Mouse (Mus musculus): ENCODE measurements at regions not wholly inside any gene's neighbourhood (a gene's known extent, or its start where the extent isn't known, plus 50 kb on each side); places are given as distances from the start of the nearest gene placed in this dataset.

DNA sequence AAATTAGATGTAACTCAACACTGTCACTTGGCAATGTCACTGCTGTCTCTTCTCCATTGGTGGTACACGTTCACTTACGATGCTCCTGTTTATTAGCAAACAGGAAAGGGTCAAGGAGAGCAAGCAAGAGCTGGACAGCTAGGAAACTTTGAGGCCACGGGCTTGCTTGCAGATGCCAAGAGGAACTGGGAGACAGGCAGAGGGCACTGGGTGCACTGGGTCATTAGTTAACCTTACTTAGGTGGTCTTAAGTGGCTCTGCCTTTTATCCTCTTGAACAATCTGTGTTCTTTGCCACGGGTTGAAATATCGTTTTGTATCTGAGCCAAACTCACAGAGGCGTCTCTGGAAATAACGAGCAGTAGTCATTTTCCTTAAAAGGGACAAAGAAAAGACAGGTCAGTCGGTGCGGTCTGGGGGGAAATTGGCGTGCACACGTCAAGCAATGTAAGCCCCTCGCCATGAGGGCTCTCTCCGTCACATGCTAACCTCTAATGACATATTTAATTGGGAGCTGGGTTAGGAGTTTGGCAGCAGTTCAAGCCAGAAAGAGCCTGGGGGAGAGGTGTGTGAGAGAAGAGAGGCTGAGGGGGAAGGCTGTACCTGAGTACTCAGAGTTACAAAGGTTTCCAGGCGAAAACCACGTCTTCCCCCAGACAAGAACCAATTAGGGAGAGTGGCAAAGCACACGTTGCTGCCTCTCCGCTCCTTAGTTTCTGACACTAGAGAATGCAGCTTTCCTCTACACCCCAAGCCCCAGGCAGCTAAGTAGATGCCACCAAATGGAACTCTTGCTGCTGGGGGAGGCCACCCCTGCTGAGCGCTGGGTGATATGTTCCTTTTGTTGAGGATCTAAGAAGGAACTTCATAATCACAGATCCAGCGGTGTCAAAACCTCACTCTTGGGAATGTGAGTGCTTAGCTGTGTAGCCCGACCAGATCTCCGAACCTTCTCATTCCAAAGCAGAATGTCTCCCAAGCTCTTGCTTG lies 140.0 kb upstream of the Tut7 start:
- DNase-seq (ENCODE audit: low read depth, low spot score), result no peak

DNA sequence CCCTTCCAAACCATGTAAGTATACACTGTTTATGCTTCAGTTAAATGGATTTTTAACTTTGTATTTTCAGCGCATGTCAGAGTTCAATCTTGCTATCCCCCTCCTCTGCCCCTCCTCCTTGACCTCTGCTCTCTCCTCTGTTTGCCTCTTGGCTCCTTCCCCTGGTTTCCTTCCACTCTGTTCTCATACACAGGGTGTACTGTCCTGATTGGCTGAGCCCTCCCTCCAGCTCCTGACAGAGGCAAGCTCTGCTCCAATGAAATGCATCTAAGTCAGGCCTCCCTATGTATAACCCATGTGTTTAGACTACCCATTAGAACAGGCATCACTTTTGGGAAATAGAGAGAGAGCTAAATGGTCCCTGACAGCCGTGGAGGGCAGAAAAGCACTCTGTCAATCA lies 133.5 kb upstream of the Tut7 start:
- DNase-seq (ENCODE audit: low read depth, low spot score), result no peak

DNA sequence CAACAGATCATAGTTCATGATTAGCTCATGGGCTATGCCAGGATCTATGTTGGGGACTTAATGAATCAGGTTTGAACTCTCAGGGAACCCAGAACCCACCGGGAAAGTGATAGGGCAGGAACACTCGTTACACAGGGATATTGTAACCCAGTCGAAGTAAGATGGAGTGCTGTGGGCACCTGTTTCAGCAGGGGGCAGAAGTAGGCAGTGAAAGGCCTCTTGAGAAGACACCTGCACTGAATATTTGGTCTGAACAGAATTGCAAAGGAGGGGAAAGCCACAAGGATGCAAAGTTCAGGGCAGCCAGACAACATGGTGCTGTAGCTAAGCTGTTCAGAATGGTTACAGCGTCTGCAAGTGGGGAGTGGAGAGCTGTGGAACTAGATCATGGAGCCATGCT lies 129.9 kb upstream of the Tut7 start:
- DNase-seq (ENCODE audit: low read depth, low spot score), result no peak

DNA sequence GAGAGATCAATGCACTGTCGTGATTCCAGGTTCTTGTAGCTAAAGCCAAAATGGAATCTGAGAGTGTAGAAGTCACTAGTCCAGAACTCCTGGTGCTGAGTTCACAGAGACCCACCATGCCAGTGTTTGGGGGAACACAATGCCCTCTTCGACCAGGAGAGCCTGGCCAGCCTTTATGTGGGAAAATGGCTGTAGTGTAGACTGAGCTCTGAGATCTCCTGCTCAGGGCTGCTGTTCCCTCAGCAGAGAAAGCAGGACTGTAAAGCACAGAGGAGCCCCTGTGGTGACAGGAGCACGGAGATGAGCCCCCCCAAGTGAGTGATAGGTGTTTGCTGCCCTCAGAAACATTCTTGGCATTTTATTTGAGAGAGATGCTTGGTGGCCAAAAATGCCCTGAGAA lies 129.2 kb upstream of the Tut7 start:
- DNase-seq (ENCODE audit: low read depth, low spot score), result no peak

DNA sequence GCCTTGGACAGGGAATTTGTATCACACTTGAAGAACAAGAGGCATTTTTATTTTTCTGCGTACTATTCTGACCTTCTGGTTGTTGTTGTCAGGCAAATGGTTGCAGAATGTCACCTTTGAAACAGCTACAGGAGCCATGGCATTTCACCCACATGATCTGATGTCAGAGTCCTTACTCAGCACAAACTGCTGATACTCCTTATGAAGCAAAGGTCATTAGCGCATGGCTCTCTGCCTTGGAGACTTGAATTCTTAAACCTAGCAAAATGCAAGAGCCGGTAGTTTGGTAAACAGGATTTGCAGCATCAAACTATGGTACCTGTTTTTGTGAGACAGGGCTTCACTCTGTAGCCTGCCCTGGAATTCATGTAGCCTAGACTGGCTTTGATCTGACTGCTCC lies 127.3 kb upstream of the Tut7 start:
- no peak for DNase-seq (ENCODE audit: low read depth, low spot score)

DNA sequence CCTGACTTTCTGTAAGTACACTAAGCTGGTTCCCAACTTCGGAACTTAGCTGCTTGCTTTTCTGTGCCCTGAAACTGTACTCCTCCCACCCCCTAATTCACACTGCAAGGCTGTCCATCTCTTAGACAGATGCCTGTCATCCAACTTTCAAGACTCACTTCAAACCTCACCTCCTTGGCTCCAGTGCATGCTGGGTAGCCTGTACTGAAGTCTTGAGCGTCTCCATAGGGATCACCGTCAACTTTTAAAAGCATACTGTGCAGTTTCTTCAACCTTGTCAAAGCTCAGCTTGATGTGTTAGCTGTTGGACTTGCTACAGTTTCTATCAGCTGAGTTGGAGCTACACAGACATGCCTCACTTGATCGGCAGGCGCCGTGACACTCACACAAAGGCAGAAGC lies 126.5 kb upstream of the Tut7 start:
- no peak for DNase-seq (ENCODE audit: low read depth, low spot score)

DNA sequence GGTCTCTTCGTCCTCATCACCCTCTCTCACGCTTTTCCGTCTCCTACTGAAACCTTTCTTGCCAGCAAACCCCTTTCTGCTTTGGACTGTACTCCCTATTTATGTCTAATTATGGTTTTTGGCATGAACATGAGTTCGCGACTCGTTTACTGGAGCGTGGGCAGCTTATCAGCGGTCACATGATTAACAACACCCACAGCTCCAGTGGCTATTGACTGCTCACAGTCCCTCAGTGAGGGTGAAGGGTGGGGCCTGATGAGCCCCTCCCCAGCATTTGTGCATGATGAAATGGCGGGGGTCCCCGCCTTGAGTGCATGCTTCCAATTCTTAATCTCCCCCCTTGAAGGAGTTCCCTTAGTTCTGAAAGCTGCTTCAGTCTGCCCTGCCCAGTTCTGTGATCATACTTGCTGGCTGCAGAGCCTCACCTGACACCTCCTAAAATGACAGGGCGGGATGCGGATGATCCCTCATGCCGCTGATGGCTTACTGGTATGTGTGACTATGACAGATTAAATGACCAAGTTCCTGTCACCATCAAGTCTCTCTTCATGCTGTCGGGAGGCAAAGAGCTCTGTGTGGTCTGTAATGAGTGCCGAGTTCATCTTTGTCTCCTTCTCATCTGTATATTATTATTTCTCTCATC lies 125.7 kb upstream of the Tut7 start:
- DNase-seq (ENCODE audit: low read depth, low spot score), result no peak

DNA sequence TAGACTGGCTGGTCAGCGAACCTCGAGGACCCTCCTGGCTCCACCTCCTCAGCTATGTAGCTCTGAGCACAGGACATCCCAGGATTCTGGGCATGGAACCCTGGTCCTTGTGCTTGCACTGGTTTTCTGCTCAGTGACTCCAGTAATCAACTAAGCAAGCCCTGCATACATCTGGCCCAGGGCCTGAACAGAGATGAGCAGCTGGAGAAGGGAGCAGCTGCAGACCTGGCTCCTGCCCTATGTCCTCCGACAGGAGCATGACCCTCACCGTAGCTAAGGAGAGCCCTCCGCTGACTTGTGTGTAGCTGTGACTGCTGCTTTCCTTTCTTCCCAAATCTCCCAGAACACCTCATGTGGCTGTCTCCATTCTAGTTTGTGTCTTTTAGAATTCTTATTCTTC lies 124.5 kb upstream of the Tut7 start:
- no peak for DNase-seq (ENCODE audit: low read depth, low spot score)

DNA sequence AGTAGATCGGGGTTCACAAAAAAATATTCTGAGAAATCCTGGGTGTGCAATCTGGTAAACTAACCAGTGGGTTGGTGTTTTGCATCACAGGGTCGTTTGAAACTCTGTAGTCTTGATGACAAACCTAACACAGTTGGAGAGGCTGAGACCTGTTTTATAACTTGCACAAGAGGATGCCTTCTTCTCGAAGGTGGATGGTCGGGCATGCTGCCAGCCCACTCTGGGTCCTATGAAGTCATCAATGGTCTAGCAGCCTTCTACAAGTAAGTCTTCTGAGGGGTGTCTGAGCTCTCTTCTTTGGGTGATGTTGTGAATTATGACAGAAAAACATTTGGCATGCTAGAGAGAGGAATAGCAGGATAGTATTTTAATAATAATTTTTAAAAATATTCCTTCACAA lies 123.6 kb upstream of the Tut7 start:
- DNase-seq (ENCODE audit: low read depth, low spot score), result no peak

DNA sequence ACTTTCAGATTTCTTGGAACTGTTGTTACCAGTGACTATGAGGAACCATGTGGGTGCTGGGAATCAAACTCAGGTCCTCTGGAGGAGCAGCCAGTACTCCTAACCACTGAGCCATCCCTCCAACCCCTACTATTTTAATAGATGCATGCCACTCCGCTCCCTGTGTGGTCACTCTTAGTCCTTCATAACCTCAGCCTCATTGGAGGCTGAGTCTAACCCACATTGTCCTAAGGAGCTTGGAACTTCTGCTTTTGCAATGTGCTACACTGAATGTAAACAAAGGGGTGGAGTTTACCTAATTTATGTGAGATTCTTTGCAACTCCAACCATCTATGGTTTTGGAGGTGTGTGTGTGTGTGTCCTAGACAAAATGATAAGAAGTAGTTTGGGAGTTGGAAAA lies 122.7 kb upstream of the Tut7 start:
- no peak for DNase-seq (ENCODE audit: low read depth, low spot score)

DNA sequence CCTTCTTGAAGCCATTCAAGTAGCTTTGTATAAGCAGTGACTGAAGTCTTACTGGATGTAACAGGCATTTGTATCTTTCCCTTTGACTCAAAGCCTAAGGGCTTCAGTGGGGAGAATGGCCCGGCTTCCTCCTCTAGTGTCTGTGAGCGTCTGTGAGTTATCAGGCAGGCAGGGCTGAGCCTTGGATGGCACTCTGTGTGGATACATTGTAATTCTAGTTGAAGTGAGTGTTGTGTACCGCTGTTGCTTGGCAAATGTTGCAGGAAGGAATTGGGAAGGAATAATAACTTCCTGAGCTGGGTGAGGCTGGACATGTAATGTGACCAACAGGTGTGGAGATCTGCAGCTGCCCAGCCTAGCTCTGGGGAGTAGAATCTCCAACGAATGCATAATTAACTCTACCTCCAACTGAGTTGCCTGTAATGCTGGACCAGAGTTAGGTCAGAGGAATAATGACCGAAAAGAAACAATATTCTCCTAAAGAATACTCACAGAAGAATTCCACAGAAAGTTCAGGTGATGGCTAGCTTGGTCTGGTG lies 120.7 kb upstream of the Tut7 start:
- no peak for DNase-seq (ENCODE audit: low read depth, low spot score)

DNA sequence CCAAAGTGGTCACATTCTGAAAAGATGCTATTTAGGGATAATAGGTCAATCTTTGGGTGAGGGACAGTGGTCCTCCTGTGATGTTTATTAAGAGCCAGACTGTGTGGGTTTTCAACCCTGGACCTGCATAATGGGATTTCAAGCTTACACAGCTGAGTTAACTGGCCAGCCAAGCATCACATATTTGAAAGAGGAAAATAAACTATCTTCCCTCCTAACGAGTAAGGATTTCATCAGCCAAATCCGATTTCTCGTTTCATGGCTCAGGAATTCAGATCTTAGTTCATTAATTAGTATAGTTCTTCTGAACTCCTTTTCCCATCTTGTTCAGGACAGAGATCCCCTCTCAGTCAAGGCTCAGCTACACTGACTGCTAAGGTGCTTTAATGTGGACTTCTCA lies 120.1 kb upstream of the Tut7 start:
- no peak for DNase-seq (ENCODE audit: low read depth, low spot score)

DNA sequence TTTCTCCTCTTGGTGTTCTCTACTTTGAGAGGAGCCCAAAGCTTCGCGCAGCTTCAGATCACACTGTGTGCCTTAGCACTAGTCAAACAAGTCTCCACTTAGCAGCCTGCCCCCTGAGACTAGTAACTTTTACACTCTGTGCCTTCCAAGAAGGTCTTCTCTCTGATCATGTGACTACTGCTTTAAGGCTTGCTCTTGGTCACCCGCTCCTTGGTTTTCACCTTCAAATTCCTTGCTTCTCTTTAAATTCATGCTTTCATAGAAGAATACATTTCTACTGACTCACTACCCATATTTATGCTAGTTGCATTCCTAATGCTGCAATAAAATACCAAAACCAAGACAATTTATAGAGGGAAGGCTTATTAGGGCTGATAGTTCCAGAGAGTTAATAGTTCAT lies 118.6 kb upstream of the Tut7 start:
- no peak for DNase-seq (ENCODE audit: low read depth, low spot score)

DNA sequence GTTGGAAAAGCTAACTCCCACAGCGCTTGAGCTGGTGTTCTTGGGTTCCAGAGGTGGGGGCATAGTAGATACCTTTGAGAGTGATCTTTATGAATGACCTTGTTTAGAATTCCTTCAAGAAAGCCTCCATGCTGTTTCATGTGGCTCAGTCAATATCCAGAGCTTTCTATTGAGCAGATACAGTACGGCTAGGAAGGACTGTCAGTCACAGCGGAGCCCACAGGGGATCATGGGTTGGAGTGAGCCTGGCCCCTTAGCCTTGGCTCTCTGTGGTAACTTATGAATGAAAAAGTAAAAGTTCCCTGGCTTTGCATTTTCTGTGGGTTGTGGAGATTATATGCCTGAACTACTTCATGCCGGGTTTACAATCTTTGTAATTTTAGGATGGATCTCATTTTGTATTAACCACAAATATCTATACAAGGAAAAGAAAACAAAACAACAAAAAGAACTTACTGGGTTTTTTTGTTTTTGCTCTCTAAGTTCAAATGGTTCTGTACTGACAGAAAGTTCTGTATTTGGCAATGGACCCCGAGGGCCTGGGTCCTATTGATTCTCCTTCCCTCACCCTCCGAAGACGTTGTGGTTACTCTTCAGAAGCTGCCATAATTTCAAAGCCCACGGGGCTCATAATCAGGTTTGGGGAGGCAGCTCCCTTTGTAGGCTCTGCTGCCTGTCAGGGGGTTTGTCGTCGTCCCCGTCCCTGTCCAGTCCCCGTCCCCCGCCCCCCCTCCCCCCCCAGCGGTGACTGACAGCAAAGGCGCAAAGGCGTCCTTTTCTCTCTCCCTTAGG lies 117.7 kb upstream of the Tut7 start:
- DNase-seq (ENCODE audit: low read depth, low spot score), result no peak

DNA sequence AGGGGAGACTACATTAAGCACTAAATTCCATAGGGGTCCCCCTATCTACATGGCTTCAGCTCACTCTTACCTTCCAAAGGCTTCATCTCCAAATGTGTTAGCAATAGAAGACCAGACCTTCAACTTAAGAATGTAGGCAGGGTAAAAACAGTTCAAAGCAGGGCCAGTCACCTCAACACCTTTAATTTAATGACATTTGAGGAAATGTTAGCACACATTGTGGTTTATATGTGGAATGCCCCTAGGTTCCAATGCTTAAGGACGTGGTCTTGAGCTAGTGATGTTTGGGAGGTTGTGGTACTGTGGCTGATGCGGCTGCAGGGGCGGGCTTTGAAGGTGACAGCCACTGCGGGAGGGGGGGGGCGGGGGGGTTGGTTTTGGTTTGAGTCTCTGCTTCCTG lies 116.9 kb upstream of the Tut7 start:
- no peak for DNase-seq (ENCODE audit: low read depth, low spot score)

DNA sequence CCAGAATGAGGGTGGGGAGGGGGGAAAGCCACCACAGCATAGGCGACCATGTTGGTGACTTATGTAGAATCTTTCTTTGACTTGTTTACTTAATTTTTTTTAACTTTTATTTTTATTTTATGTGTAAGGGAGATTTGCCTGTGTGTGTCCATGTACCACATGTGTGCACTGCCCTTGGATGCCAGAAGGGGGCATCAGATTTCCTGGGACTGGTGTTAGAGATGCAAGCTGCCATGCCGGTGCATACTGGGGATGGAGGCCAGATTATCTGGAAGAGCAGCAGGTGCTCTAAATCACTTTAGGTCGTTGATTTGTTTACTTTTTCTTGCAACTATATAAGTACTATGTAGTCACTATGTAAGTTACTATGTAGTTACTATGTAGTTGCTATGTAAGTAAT lies 114.2 kb upstream of the Tut7 start:
- DNase-seq (ENCODE audit: low read depth, low spot score), result no peak

DNA sequence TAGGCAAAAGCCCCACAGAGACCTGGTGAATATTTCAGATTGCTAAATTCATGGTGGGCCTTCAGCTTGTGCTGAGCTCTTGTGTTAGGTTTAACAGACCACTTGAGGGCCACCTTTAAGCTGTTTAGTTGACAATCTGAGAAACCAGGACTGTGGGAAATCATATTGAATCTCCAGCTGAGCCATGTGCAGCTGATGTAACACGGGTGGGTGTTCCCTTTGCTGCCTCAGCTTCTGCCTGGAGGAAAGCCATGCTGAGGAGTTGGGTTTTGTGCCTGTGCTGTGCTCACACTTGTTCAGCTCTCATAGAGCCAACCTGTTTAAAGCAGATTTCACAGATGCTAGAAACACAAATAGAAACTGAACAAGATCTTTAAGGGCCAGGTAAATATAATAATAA lies 111.6 kb upstream of the Tut7 start:
- no peak for DNase-seq (ENCODE audit: low read depth, low spot score)

DNA sequence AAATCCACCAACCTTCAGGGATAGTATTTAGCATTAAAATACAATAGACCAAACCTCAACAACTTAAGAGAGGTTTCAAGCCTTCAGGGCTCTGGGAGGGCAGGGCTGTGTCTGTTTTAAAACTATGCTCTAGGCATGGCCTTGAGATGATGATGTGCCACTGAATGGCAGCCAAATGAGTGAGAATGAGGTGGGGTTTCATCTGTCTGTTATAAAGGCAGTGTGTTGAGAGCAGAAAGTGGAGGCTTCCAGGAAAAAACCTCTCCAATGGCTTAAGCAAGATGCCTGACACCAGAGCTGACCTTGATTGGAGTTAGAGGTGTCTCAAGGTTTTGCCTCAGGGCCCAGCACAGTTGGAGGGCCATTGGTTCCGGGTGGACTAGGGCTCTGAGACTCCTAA lies 111.1 kb upstream of the Tut7 start:
- no peak for DNase-seq (ENCODE audit: low read depth, low spot score)

DNA sequence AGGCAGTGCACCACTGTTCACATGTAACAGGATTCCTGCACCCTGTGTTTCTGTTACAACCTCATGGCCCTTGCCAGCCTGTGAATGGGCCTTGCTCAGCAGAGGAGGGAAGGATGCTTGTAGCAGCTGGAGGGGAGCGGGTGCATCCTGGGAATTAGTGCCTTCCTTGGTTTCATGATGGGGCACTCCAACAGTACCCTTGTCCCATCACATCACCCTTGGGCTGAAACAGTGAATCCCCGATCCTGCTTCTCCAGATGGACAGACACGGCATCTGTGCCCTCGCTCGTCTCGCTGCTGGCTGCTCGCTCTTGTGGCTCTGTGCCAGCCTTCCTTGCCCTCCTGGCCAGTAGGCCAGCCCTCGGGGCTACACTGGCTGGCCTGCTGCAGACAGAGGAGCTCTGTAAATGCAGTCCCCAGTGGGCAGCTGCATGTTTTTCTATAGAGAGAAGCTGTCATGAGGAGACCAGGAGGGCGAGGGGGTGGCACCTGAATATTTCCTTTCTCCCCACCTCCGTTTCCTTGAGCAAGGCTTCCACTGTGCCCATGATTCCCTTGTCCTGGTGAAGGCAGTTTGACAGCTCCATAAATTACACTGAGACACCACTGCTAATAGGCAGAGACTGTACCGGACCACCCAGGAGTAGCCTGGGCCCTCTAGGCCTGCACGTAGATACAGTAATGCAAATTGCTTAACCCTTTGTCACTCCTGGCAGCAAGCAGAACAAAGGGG lies 104.6 kb upstream of the Tut7 start:
- no peak for DNase-seq (ENCODE audit: low read depth, low spot score)

DNA sequence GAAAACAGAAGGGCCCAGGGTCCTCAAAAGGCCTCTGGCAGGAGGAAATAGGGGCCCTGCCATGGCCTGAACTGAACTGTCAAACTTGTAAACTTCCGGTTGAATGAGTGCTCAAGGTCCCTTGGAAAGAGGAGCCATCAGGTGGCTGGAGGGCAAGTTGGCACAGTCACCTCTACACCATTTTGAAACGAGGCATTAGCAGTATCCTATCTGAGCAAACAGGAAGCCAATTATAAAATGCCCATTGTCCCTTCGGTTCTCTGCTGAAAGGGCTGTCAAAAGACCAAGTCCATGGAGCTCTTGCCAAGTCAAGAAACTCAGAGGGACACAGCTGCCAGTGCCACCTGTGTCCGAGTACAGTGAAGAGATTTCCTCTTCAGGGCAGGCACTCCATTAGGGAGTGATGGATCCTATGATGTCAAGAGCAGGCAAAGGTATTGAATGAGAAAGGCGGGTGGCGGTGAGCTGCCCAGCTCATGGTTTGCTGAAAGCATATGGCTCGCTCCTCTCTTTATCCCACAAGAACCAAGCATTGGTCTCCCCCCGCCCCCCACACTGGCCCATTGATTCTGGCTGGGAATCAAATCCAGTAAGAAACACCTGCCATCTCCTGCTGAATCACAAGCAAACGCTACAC lies 103.0 kb upstream of the Tut7 start:
- no peak for DNase-seq (ENCODE audit: low read depth, low spot score)

DNA sequence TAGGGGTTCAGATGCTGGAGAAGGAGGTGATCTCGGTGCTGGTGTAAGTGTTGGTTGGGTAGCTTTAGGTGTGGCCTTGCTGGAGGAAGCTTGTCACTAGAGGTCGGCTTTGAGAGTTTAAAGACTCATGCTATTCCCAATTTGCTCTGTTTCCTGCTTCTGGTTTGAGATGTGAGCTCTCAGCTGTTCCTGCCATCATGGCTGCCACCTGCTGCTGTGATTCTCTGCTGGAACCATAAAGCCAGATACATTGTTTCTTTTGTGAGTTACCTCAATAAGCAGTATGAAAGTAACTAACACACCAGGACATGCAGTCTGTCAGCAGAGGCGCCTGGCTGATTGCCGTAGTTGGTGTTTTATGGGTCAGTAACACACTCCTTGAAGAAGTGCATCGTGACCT lies 94.2 kb upstream of the Tut7 start:
- DNase-seq (ENCODE audit: low read depth, low spot score), result no peak
